Mouse (Mus musculus) B cell, adult 2 months (primary cell): ENCODE results near the gene Sema6b.
"Not testable (repeated sequence)": the region's sequence is repeated elsewhere in the genome, so short reads cannot be mapped to it uniquely, and the experiment has no call there.

Experiments
- DNase-seq, 2 experiments: peaks; one replicate each; pipeline ENCODE4 v3.0.0; 2022

Gene Sema6b

DNA sequence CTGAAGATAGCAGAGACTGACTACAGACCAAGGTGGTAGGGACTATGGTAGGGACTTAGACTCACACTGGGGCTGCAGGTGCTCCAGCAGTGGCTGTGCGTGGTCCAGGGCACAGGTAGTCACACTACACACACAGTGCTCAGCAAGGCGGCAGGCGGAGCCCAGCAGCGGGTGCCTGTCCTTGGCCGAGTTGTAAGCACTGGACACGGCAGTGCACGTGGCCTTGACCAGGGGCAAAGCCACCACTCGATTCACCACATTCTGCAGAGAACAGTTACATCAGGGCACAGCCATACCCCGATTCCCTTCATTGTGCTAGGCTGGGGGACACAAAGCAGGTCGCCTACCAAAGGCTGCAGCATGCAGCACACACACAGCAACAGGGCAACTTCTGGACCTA is 23.9 kb downstream of the Sema6b start:
- no peak for DNase-seq

- no peak for DNase-seq
Measured at GRCm38 (mm10) chr17:56112743-56113142, 27.4 kb downstream of the Sema6b start.

GRCm38 (mm10) chr17:56111864-56112263 is 28.3 kb downstream of the Sema6b start:
- DNase-seq: peak; percentile 79

- no peak for DNase-seq
Measured at GRCm38 (mm10) chr17:56111021-56111420, 29.1 kb downstream of the Sema6b start.

DNA sequence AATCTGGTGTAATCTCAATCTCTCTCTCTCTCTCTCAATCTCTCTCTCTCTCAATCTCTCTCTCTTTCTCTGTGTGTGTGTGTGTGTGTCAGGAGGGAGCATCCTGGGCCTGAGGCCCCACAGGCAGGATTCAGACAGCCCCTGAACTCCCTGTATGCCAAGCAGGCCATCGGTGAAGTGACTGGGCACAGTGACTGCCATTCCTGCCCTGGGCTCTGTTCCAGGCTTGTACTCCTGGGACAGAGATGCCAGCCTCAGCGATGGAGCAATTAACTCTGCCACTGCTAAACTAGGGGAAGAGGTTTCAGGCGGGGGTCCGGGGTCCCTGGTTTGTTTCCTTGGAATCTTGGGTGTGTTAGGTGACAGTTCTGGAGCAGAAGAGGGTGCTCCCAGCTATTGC is 29.6 kb downstream of the Sema6b start:
- DNase-seq: no peak

- DNase-seq: no peak
Measured at GRCm38 (mm10) chr17:56109219-56110051, 30.7 kb downstream of the Sema6b start, which contains the start of gene Plin4. Gene Plin4 (minus strand): TSS chr17:56109803.

DNA sequence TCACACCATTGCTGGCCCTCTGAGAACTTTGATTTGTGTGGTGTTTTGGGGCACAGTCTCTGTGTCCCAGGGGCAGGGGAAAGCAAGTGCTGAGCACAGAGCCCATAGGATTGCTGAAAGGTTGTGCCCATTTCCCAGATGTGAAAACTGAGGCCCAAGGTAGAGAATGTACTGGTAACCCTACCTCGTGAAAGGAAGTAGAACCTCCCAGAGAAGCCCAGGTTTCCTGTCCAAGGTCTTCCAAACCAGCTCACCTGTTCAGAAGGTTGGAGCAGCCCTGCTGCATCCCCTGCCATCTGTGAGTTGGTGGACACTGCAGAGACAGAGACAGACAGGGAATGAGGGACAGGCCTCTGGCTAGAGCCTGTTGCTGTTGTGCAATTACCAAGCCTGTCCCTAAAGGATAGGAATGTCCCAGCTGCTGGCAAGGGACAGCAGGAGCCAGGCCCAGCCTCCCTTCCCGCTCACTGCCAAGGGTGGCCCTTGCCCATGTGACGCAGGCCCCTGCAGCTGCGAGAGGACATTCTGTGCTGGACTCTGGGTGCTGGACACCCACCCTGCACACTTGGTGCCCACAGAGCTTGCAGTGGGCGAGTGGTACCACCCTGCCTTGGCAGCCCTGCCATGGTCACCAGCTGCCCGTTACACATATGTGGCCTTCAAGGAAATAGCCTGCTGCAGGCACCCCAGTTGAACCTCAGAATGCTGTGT is 31.7 kb downstream of the Sema6b start:
- DNase-seq: no peak

GRCm38 (mm10) chr17:56107736-56108135 is 32.4 kb downstream of the Sema6b start:
- DNase-seq: no peak

DNA sequence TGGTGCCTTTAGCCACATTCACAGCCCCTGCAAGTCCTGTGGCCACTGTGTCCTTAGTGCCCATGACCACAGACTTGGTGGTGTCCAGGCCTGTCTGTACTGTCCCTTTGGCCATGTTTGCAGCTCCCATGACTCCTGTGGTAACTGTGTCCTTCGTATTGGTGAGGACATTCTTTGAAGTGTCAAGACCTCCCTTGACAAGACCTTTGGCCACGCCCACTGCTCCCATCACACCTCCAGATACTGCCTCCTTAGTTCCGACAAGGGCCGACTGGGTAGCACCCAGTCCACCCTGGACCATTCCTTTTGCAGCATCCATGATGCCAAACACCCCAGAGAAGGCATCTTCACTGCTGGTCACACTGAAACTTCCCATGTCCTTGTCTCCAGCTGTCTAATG is 33.2 kb downstream of the Sema6b start:
- DNase-seq: no peak

DNA sequence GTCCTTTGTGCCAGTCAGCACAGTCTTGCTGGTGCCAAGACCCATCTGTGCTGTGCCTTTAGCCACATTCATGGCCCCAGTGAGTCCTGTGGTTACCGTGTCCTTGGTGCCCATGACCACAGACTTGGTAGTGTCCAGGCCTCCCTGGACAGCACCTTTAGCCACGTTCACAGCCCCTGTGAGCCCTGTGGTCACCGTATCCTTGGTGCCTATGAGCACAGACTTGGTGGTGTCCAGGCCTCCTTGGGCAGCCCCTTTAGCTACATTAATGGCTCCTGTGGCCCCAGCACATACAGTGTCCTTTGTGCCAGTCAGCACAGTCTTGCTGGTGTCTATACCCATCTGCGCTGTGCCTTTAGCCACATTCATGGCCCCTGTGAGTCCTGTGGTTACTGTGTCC is 33.7 kb downstream of the Sema6b start:
- DNase-seq: not testable (repeated sequence)

DNA sequence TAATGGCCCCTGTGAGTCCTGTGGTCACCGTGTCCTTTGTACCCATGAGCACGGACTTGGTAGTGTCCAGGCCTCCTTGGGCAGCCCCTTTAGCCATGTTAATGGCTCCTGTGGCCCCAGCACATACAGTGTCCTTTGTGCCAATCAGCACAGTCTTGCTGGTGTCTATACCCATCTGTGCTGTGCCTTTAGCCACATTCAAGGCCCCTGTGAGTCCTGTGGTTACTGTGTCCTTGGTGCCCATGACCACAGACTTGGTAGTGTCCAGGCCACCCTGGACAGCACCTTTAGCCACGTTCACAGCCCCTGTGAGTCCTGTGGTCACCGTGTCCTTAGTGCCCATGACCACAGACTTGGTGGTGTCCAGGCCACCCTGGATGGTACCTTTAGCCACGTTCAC is 35.3 kb downstream of the Sema6b start:
- DNase-seq: not testable (repeated sequence)

- no peak for DNase-seq
Measured at GRCm38 (mm10) chr17:56103465-56104285, 36.5 kb downstream of the Sema6b start.

DNA sequence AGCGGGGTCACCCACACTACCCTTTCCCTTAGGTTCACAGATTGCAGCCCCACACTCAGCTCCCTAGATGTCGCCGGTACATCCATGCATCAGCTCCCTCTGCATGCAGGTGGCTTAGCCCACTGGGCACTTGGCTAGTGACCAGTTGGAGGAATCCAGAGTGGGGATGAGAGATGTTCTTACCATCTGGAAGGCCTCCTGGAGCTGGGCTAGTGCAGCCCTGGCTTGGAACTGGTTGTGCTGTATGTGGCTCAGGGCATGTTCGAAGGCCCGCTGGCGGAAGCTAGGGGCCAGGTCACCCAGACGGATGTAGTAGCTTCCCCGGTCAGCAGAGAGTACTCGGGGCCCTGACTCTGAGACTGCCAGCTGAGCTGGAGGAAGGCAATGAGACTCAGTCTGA is 37.2 kb downstream of the Sema6b start:
- DNase-seq: no peak

GRCm38 (mm10) chr17:56102158-56102557 is 38.0 kb downstream of the Sema6b start:
- no peak for DNase-seq

- no peak for DNase-seq
Measured at GRCm38 (mm10) chr17:56100811-56101210, 39.3 kb downstream of the Sema6b start.

- DNase-seq: no peak
Measured at GRCm38 (mm10) chr17:56098711-56099572, 41.2 kb downstream of the Sema6b start.

- DNase-seq: no peak
Measured at GRCm38 (mm10) chr17:56098180-56098579, 42.0 kb downstream of the Sema6b start.

DNA sequence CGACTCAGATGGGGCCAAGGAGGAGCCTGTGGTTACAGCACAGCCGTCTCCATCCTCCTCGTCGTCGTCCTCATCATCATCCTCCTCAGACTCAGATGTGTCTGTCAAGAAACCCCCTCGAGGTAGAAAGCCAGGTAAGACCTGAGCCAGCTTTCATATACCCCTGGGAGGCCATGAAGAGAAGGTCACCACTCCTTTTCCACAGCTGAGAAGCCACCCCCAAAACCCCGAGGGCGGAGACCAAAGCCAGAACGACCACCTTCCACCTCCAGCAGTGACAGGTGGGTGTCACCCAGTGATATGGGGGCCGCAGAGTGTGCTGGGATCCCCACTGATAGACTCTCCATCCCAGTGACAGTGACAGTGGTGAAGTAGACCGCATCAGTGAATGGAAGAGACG is 43.3 kb downstream of the Sema6b start:
- DNase-seq: no peak

GRCm38 (mm10) chr17:56092794-56093193 is 47.3 kb downstream of the Sema6b start:
- no peak for DNase-seq

- no peak for DNase-seq
Measured at GRCm38 (mm10) chr17:56092312-56092711, 47.8 kb downstream of the Sema6b start.

DNA sequence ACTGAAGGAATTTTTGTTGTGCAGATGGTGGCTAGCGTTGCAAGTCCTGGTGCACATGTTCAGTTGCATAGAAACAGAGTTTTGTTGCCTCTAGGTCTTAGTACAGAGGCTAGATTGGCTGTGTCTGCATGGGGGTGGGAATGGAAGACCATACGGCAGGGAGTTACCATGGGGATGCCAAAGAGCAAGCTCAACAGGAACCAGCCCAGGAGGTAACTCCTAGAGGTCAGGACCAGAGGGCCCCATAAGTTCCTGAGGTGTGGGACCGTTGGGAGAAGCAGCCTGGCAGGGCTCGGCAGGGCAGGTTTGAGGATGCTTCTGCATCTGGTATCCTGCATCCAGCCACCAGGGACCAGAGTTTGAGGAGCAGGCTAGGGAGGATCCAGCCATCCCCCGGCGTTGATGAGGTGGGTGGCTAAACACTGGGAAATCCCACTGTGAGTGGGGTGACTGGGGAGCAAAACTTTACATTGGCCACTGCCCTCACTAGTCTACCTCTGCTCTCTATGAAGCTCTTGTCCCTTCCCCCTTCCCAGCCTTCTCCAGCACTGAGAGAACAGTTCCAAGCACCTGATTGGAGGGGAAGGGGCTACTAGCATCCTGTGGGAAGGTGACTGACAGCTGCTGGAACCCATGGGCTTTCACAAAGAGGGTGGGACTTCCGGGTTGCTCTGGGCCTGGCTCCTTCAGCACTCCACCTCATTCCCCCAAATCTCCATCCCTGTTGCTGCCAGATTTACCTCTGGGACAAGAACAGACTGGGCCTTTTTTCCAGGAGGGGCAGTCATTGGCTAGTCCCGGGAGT is 59.2 kb downstream of the Sema6b start:
- DNase-seq: no peak
